Mouse (Mus musculus): Measurements from ENCODE around the gene Zfp354c.

GRCm38 (mm10) chr11:50850177-50850735, 22.7 kb upstream of the Zfp354c start, which contains the start of gene Grm6:
- TF ChIP-seq ZMIZ1 (IDR thresholded peaks at IDR 0.05; ENCODE audit: low read depth, low read length) (no peak), USF1 (IDR thresholded peaks at IDR 0.05; ENCODE audit: low read depth, low read length) (no peak), CTCF (IDR thresholded peaks at IDR 0.05 in 2 of 3, conservative IDR thresholded peaks at IDR 0.05 in 1 of 3; ENCODE audit: control insufficient read depth in 1 of 3, insufficient read depth in 1 of 3, low read depth in 2 of 3, low read length in 3 of 3, poor library complexity in 1 of 3, severe bottlenecking in 1 of 3) (no peak), E2F4 (IDR thresholded peaks at IDR 0.05; ENCODE audit: borderline replicate concordance, low read depth, low read length) (no peak), JUND (IDR thresholded peaks at IDR 0.05; ENCODE audit: low read depth, low read length) (no peak), MXI1 (IDR thresholded peaks at IDR 0.05; ENCODE audit: low read depth, low read length) (no peak), MEF2A (IDR thresholded peaks at IDR 0.05; ENCODE audit: extremely low read depth, insufficient replicate concordance, low read depth, low read length, poor library complexity, severe bottlenecking) (no peak), POLR2A (IDR thresholded peaks at IDR 0.05; ENCODE audit: control insufficient read depth in 1 of 2, insufficient read depth in 1 of 2, low read depth in 1 of 2, low read length in 2 of 2, poor library complexity in 1 of 2) (no peak), ZNF384 (IDR thresholded peaks at IDR 0.05; ENCODE audit: low read depth, low read length) (no peak), USF2 (IDR thresholded peaks at IDR 0.05; ENCODE audit: borderline replicate concordance in 1 of 2, insufficient read depth in 1 of 2, low read depth in 1 of 2, low read length in 2 of 2) (no peak), EP300 (IDR thresholded peaks at IDR 0.05; ENCODE audit: low read depth in 1 of 2, low read length in 2 of 2) (no peak), MAZ (IDR thresholded peaks at IDR 0.05; ENCODE audit: low read depth, low read length) (no peak)

All from MEL (cell line).